Mouse (Mus musculus): Measurements from ENCODE around the gene Olfr786. TPM values are rescaled to one million over a fixed set of nuclear protein-coding genes. Genes with fewer than 3 reads are reported as not detected.

Olfr786 gene
- polyA plus RNA-seq (2016; fragmentation: Nextera tagmentation; extraction: Ambion mirVana): not detected in 2 replicates

- Histone ChIP-seq H3K27me3 (no peaks in the 10 kb centered on the region), H3K9me3 (replicated peaks) (no peaks in the 10 kb centered on the region), H3K4me3 (no peak within 1 kb of the TSS), H3K27ac (no peak within 1 kb of the TSS), H3K4me1 (no peaks in the 10 kb centered on the region), H3K36me3 (no peaks in the 10 kb centered on the region), H3K9ac (no peak within 1 kb of the TSS), H3K4me2 (replicated peaks) (no peak within 1 kb of the TSS)
- no peak for ATAC-seq (ENCODE audit: low FRiP score)
These were observed at the start of gene Olfr786 for GRCm38 (mm10) chr10:129427006-129427405. Gene Olfr786 (plus strand): TSS chr10:129427306.

GRCm38 (mm10) chr10:129383783-129384182, 43.3 kb upstream of the Olfr786 start, which contains the start of gene Olfr784:
Gene Olfr784 (plus strand): TSS chr10:129384083.
- Histone ChIP-seq H3K36me3 (no peaks in the 10 kb centered on the region), H3K4me2 (replicated peaks) (no peak within 1 kb of the TSS), H3K27ac (no peak within 1 kb of the TSS), H3K27me3 (no peaks in the 10 kb centered on the region), H3K4me3 (no peak within 1 kb of the TSS), H3K9me3 (replicated peaks) (no peaks in the 10 kb centered on the region), H3K4me1 (no peaks in the 10 kb centered on the region), H3K9ac (no peak within 1 kb of the TSS)
- no peak for ATAC-seq (ENCODE audit: low FRiP score)

GRCm38 (mm10) chr10:129400892-129401291, 26.2 kb upstream of the Olfr786 start:
- no peak overlapping the region for H3K4me3 ChIP-seq
- no peak overlapping the region for H3K27ac ChIP-seq
- WGBS: 43% methylated on average over 5 of the region's 5 CpGs
- no peaks in the 10 kb centered on the region for H3K4me1 ChIP-seq
- ATAC-seq (ENCODE audit: low FRiP score): no peak
- no peaks in the 10 kb centered on the region for H3K27me3 ChIP-seq
- H3K4me2 ChIP-seq (replicated peaks): no peak overlapping the region
- no peak overlapping the region for H3K9ac ChIP-seq
- H3K9me3 ChIP-seq (replicated peaks): no peaks in the 10 kb centered on the region
- no peaks in the 10 kb centered on the region for H3K36me3 ChIP-seq

GRCm38 (mm10) chr10:129405126-129405525, 22.0 kb upstream of the Olfr786 start, which contains the start of gene Olfr785:
Gene Olfr785 (plus strand): TSS chr10:129405426.
- Histone ChIP-seq H3K27ac (no peak within 1 kb of the TSS), H3K4me2 (replicated peaks) (no peak within 1 kb of the TSS), H3K4me3 (no peak within 1 kb of the TSS), H3K9me3 (replicated peaks) (no peaks in the 10 kb centered on the region), H3K4me1 (no peaks in the 10 kb centered on the region), H3K36me3 (no peaks in the 10 kb centered on the region), H3K9ac (no peak within 1 kb of the TSS), H3K27me3 (no peaks in the 10 kb centered on the region)
- 71% methylated on average over 2 of the region's 2 CpGs for WGBS
- ATAC-seq (ENCODE audit: low FRiP score): no peak

- Histone ChIP-seq H3K36me3 (no peaks in the 10 kb centered on the region), H3K27ac (no peak within 1 kb of the TSS), H3K4me2 (replicated peaks) (no peak within 1 kb of the TSS), H3K4me3 (no peak within 1 kb of the TSS), H3K9ac (no peak within 1 kb of the TSS), H3K4me1 (no peaks in the 10 kb centered on the region), H3K9me3 (replicated peaks) (no peaks in the 10 kb centered on the region), H3K27me3 (no peaks in the 10 kb centered on the region)
- no peak for ATAC-seq (ENCODE audit: low FRiP score)
- WGBS: 87% methylated on average over 3 of the region's 3 CpGs
These were observed 34.5 kb downstream of the Olfr786 start, which contains the start of gene Olfr787 for GRCm38 (mm10) chr10:129461562-129461961. Gene Olfr787 (plus strand): TSS chr10:129461862.

GRCm38 (mm10) chr10:129470698-129471097, 43.6 kb downstream of the Olfr786 start, which contains the start of gene Olfr788:
Gene Olfr788 (plus strand): TSS chr10:129470998.
- no peaks in the 10 kb centered on the region for H3K27me3 ChIP-seq
- H3K36me3 ChIP-seq: no peaks in the 10 kb centered on the region
- no peak within 1 kb of the TSS for H3K9ac ChIP-seq
- no peak within 1 kb of the TSS for H3K4me3 ChIP-seq
- H3K27ac ChIP-seq: no peak within 1 kb of the TSS
- ATAC-seq (ENCODE audit: low FRiP score): no peak
- H3K9me3 ChIP-seq (replicated peaks): no peaks in the 10 kb centered on the region
- H3K4me1 ChIP-seq: no peaks in the 10 kb centered on the region
- H3K4me2 ChIP-seq (replicated peaks): no peak within 1 kb of the TSS

- Histone ChIP-seq H3K9ac (no peak overlapping the region), H3K27ac (no peak overlapping the region), H3K4me3 (no peak overlapping the region), H3K36me3 (no peaks in the 10 kb centered on the region), H3K4me1 (no peaks in the 10 kb centered on the region), H3K9me3 (replicated peaks) (no peaks in the 10 kb centered on the region), H3K4me2 (replicated peaks) (no peak overlapping the region), H3K27me3 (no peaks in the 10 kb centered on the region)
- WGBS: 82% methylated on average over 2 of the region's 2 CpGs
- no peak for ATAC-seq (ENCODE audit: low FRiP score)
These were observed 46.1 kb downstream of the Olfr786 start for GRCm38 (mm10) chr10:129473256-129473655.

GRCm38 (mm10) chr10:129473723-129474122, 46.6 kb downstream of the Olfr786 start:
- Histone ChIP-seq H3K4me3 (no peak overlapping the region), H3K4me2 (replicated peaks) (no peak overlapping the region), H3K9me3 (replicated peaks) (no peaks in the 10 kb centered on the region), H3K9ac (no peak overlapping the region), H3K36me3 (no peaks in the 10 kb centered on the region), H3K27ac (no peak overlapping the region), H3K27me3 (no peaks in the 10 kb centered on the region), H3K4me1 (no peaks in the 10 kb centered on the region)
- ATAC-seq (ENCODE audit: low FRiP score): no peak

GRCm38 (mm10) chr10:129484452-129484851, 57.3 kb downstream of the Olfr786 start, which contains the start of gene Olfr789:
Gene Olfr789 (plus strand): TSS chr10:129484752.
- no peak for ATAC-seq (ENCODE audit: low FRiP score)
- Histone ChIP-seq H3K4me3 (no peak within 1 kb of the TSS), H3K36me3 (no peaks in the 10 kb centered on the region), H3K27ac (no peak within 1 kb of the TSS), H3K4me1 (no peaks in the 10 kb centered on the region), H3K9me3 (replicated peaks) (no peaks in the 10 kb centered on the region), H3K9ac (no peak within 1 kb of the TSS), H3K4me2 (replicated peaks) (no peak within 1 kb of the TSS), H3K27me3 (no peaks in the 10 kb centered on the region)
- 67% methylated on average over 2 of the region's 2 CpGs for WGBS

Other genes with a start within 250 kb of the Olfr786 start
- gene Olfr772, start 249.4 kb upstream of the Olfr786 start, polyA plus RNA-seq (2016; fragmentation: Nextera tagmentation; extraction: Ambion mirVana): not detected in 2 replicates
- not detected in 2 replicates for gene Olfr773, start 239.9 kb upstream of the Olfr786 start, polyA plus RNA-seq (2016; fragmentation: Nextera tagmentation; extraction: Ambion mirVana)
- not detected in 2 replicates for gene Olfr774, start 191.1 kb upstream of the Olfr786 start, polyA plus RNA-seq (2016; fragmentation: Nextera tagmentation; extraction: Ambion mirVana)
- gene Olfr775, start 178.9 kb upstream of the Olfr786 start, polyA plus RNA-seq (2016; fragmentation: Nextera tagmentation; extraction: Ambion mirVana): not detected in 2 replicates
- not detected in 2 replicates for gene Olfr776, start 168.2 kb upstream of the Olfr786 start, polyA plus RNA-seq (2016; fragmentation: Nextera tagmentation; extraction: Ambion mirVana)
- gene Olfr777, start 155.8 kb upstream of the Olfr786 start, polyA plus RNA-seq (2016; fragmentation: Nextera tagmentation; extraction: Ambion mirVana): not detected in 2 replicates
- not detected in 2 replicates for gene Olfr780, start 109.2 kb upstream of the Olfr786 start, polyA plus RNA-seq (2016; fragmentation: Nextera tagmentation; extraction: Ambion mirVana)
- not detected in 2 replicates for gene Olfr781, start 98.5 kb upstream of the Olfr786 start, polyA plus RNA-seq (2016; fragmentation: Nextera tagmentation; extraction: Ambion mirVana)
- not detected in 2 replicates for gene Olfr782, start 78.5 kb upstream of the Olfr786 start, polyA plus RNA-seq (2016; fragmentation: Nextera tagmentation; extraction: Ambion mirVana)
- not detected in 2 replicates for gene Olfr784, start 43.2 kb upstream of the Olfr786 start, polyA plus RNA-seq (2016; fragmentation: Nextera tagmentation; extraction: Ambion mirVana)
- gene Olfr785, start 21.9 kb upstream of the Olfr786 start, polyA plus RNA-seq (2016; fragmentation: Nextera tagmentation; extraction: Ambion mirVana): not detected in 2 replicates
- not detected in 2 replicates for gene Olfr787, start 34.6 kb downstream of the Olfr786 start, polyA plus RNA-seq (2016; fragmentation: Nextera tagmentation; extraction: Ambion mirVana)
- gene Olfr788, start 43.7 kb downstream of the Olfr786 start, polyA plus RNA-seq (2016; fragmentation: Nextera tagmentation; extraction: Ambion mirVana): not detected in 2 replicates
- not detected in 2 replicates for gene Olfr789, start 57.4 kb downstream of the Olfr786 start, polyA plus RNA-seq (2016; fragmentation: Nextera tagmentation; extraction: Ambion mirVana)
- gene Olfr790, start 71.2 kb downstream of the Olfr786 start, polyA plus RNA-seq (2016; fragmentation: Nextera tagmentation; extraction: Ambion mirVana): not detected in 2 replicates
- gene Olfr791, start 94.5 kb downstream of the Olfr786 start, polyA plus RNA-seq (2016; fragmentation: Nextera tagmentation; extraction: Ambion mirVana): not detected in 2 replicates
- not detected in 2 replicates for gene Olfr792, start 111.9 kb downstream of the Olfr786 start, polyA plus RNA-seq (2016; fragmentation: Nextera tagmentation; extraction: Ambion mirVana)
- not detected in 2 replicates for gene Olfr794, start 140.3 kb downstream of the Olfr786 start, polyA plus RNA-seq (2016; fragmentation: Nextera tagmentation; extraction: Ambion mirVana)
- gene Olfr796, start 185.3 kb downstream of the Olfr786 start, polyA plus RNA-seq (2016; fragmentation: Nextera tagmentation; extraction: Ambion mirVana): not detected in 2 replicates
- gene Olfr798, start 200.6 kb downstream of the Olfr786 start, polyA plus RNA-seq (2016; fragmentation: Nextera tagmentation; extraction: Ambion mirVana): not detected in 2 replicates
- gene Olfr799, start 210.2 kb downstream of the Olfr786 start, polyA plus RNA-seq (2016; fragmentation: Nextera tagmentation; extraction: Ambion mirVana): not detected in 2 replicates
- gene Olfr800, start 230.4 kb downstream of the Olfr786 start, polyA plus RNA-seq (2016; fragmentation: Nextera tagmentation; extraction: Ambion mirVana): not detected in 2 replicates
- gene Olfr801, start 246.6 kb downstream of the Olfr786 start, polyA plus RNA-seq (2016; fragmentation: Nextera tagmentation; extraction: Ambion mirVana): not detected in 2 replicates

Measured in hindbrain, embryonic 12.5 days (tissue).